Mouse (Mus musculus) liver, postnatal 0 days (tissue): ENCODE data around the gene Cramp1l. TPM values are rescaled to one million over a fixed set of nuclear protein-coding genes. Genes with fewer than 3 reads are reported as not detected.

Experiments used
- ATAC-seq: fragments of 200-750 bp; cut with Nextera tagmentation; 2 replicates; pipeline ENCODE4 v1.8.0; 2017; ENCODE audit warnings: mild to moderate bottlenecking, moderate library complexity
- DNase-seq: peaks from one replicate; pipeline ENCODE4 v3.0.0-alpha.2; 2016
- H3K27ac ChIP-seq: fragments of 300-500 bp; sonication (generic); 2 replicates; pipeline ENCODE4 v1.5.1; 2014; ENCODE audit warnings: antibody characterized with exemption, moderate library complexity, mild to moderate bottlenecking, low read depth
- H3K27me3 ChIP-seq: fragments of 300-500 bp; sonication (generic); 2 replicates; pipeline ENCODE4 v1.6.1; 2014; ENCODE audit warnings: low read length, control low read depth, mixed read lengths; ENCODE audit not compliant: insufficient read depth
- H3K36me3 ChIP-seq: fragments of 300-500 bp; sonication (generic); replicated peaks from 2 replicates; pipeline ENCODE4 v1.6.1; 2014; ENCODE audit warnings: mild to moderate bottlenecking, control low read depth, low read length, moderate library complexity, mixed read lengths; ENCODE audit not compliant: insufficient read depth
- H3K4me1 ChIP-seq: fragments of 300-500 bp; sonication (generic); 2 replicates; pipeline ENCODE4 v1.6.1; 2014; ENCODE audit warnings: antibody characterized with exemption, mild to moderate bottlenecking, control low read depth; ENCODE audit not compliant: insufficient read depth
- H3K4me2 ChIP-seq: fragments of 300-500 bp; sonication (generic); 2 replicates; pipeline ENCODE4 v1.6.1; 2014; ENCODE audit warnings: low read depth, mild to moderate bottlenecking, low read length, moderate library complexity, mixed read lengths
- H3K4me3 ChIP-seq: fragments of 300-500 bp; sonication (generic); 2 replicates; pipeline ENCODE4 v1.5.1; 2014; ENCODE audit warnings: low read depth, low read length
- H3K9ac ChIP-seq: fragments of 300-500 bp; sonication (generic); replicated peaks from 2 replicates; pipeline ENCODE4 v1.6.1; 2014; ENCODE audit warnings: mild to moderate bottlenecking, moderate library complexity
- H3K9me3 ChIP-seq: fragments of 300-500 bp; sonication (generic); 2 replicates; pipeline ENCODE4 v1.6.1; 2016; ENCODE audit warnings: mild to moderate bottlenecking, control low read depth, low read length, mixed read lengths
- CTCF ChIP-seq: sonication (generic); IDR thresholded peaks from 2 replicates; pipeline ENCODE4 v1.5.1; 2016; ENCODE audit warnings: antibody characterized with exemption, low read depth
- EP300 ChIP-seq: IDR thresholded peaks from 2 replicates; pipeline ENCODE4 v1.6.1; 2016; ENCODE audit warnings: antibody characterized with exemption, low read depth, mild to moderate bottlenecking
- WGBS: fragments of 180-500 bp; shearing (Covaris S2); extraction: QIAGEN DNeasy Blood & Tissue Kit; methylation state at CpG from one replicate; pipeline ENCODE4 v1.1.7; 2014; ENCODE audit not compliant: insufficient replicate concordance; 5-methylcytosine and 5-hydroxymethylcytosine counted together
- polyA plus RNA-seq: library from polyadenylated mRNA; unstranded; fragments of >200 nt; fragmentation: Nextera tagmentation; extraction: Ambion mirVana; gene quantifications from 2 replicates; pipeline ENCODE4 v1.2.1, GENCODE M21; 2015

Gene Cramp1l
- polyA plus RNA-seq, 1 experiment from 2014 or later: 1.4 TPM

DNA sequence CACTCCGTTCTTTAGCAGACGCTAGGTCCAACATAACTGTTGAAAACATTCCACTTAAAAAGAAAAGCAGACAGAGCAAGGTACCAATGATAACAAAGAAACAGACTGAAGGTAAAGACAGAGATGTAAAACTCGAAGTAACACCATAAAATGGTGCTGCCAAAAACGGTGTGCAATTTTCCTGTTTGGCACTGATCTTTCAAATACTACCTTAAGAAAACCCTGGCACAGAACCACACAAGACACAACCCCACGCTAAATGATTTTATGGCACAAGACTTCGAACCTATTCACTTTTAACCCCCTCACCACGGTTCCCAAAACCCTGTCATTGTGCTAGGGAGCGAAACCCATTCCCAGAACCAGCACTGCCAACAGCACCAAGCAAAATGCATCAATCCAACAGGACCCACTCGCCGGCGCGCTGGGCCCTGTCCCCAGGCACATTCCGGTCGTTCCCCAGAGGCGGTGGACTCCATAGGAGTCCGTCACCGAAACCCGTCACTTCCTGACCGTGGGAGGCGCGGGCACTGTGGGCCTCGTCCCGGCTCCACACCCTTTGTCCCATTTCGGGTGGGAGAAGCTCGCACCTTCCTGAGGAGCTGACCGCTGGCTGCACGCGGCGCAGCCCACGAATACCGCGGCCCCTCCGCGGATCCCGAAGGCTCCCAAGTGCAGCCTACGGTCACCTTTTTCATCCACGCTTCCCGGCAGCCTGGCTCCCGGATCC is 582 bp downstream of the Cramp1l start:
- peak overlapping the region; percentile 96 for H3K9ac ChIP-seq
- H3K4me3 ChIP-seq: peak overlapping the region; percentile 82
- H3K27me3 ChIP-seq: no peaks in the 10 kb centered on the region
- ATAC-seq: peak; percentile 22
- peak overlapping the region; percentile 98 for H3K4me2 ChIP-seq
- 1% methylated on average over 39 of the region's 39 CpGs for WGBS
- TF ChIP-seq EP300 (no peak), CTCF (no peak)
- H3K36me3 ChIP-seq: peaks cover 27% of the 10 kb centered on the region
- peak; percentile 72 for DNase-seq
- peaks cover 19% of the 10 kb centered on the region for H3K4me1 ChIP-seq
- no peaks in the 10 kb centered on the region for H3K9me3 ChIP-seq
- peak overlapping the region; percentile 91 for H3K27ac ChIP-seq

DNA sequence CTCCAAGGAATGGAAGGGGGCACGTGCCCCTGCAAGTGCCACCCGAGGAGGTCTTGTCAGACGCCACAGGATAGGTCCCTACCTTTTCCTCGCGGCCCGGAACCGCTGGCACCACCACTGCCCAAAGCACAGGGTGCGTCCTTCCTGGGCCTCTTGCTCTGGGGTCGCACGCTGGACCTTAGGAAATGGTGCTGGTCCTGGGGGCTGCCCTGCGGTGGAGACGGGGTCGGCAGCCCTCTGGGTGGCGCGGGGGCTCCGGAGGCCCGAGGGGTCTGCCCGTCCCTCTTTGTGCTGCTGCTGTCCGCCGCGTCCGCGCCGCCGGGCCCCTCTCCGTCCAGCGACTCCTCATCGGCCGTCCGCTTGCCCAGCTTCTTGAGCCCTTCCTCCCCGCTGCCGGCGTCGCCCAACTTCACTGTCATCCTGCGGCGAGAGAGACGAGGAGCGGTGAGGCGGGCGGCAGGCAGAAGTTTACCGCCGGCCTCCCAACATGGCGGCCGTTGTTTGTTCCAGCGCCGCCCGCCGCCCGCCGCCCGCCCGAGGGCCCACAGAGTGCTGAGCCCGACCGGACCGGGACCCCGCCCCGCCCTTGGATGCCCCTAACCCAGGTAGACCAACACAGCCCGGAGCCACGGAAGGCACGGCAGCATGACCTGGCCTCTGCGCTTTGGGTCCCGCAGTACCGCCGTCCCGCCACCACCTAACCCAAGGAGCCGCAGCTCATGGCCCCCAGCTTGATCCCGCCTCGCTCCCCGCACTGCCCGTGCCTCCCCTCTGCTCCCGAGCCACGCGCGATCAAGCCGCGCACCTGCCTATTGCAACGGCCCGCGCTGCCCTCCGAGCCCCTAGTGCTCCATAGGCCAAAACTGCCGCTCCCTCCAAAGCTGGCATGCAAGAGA is 1.7 kb downstream of the Cramp1l start:
- H3K4me3 ChIP-seq: peak overlapping the region; percentile 82
- peak overlapping the region; percentile 91 for H3K27ac ChIP-seq
- H3K4me1 ChIP-seq: peaks cover 19% of the 10 kb centered on the region
- H3K27me3 ChIP-seq: no peaks in the 10 kb centered on the region
- DNase-seq (peak; percentile 64), ATAC-seq (no peak)
- TF ChIP-seq EP300 (no peak), CTCF (no peak)
- H3K9ac ChIP-seq: peak overlapping the region; percentile 96
- peak overlapping the region; percentile 98 for H3K4me2 ChIP-seq
- 1% methylated on average over 76 of the region's 81 CpGs for WGBS
- H3K36me3 ChIP-seq: peaks cover 36% of the 10 kb centered on the region
- no peaks in the 10 kb centered on the region for H3K9me3 ChIP-seq

DNA sequence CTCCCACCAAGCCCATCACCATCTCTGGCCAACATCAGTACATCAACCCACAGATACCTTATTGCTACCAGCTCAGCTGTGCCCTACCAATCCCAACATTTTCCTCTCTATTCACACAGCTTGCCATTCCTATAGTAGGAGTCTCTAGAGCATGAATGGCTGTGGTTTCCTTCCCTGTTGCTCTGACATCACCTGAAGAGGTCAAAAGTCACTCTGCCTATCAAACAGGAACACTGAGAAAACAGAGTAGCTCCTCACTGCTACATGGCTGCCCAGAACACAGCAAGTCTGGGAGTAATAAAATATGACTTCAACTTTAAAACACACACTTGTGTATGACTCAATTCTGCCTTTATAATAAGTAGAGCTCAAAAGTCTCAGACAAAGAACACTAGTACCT is 8.1 kb downstream of the Cramp1l start:
- H3K4me3 ChIP-seq: no peak overlapping the region
- DNase-seq (no peak), ATAC-seq (no peak)
- no peaks in the 10 kb centered on the region; the same call in 1 of the 2 replicates for H3K4me1 ChIP-seq
- H3K36me3 ChIP-seq: peaks cover 77% of the 10 kb centered on the region
- H3K9ac ChIP-seq: no peak overlapping the region
- H3K4me2 ChIP-seq: no peak overlapping the region
- no peaks in the 10 kb centered on the region for H3K9me3 ChIP-seq
- TF ChIP-seq EP300 (no peak), CTCF (no peak)
- no peak overlapping the region for H3K27ac ChIP-seq
- H3K27me3 ChIP-seq: no peaks in the 10 kb centered on the region

DNA sequence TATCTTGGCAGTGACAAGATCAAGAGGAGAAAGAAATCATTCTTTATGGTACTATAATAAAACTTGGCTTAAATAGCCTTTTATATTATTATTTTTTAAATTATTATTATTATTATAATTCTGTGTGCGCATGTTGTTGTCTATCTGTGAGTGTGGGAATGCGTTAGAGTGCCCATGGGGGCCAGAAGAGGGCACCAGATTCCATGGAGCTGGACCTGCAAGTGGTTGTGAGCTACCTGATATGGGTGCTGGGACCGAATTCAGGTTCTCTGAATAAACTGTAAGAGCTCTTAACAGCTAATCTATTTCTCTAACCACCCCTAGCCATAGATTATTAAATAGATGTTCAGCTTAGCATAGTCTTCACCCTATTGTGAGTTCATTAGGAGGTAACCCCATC is 10.5 kb downstream of the Cramp1l start:
- DNase-seq (no peak), ATAC-seq (no peak)
- WGBS: 97% methylated on average over 3 of the region's 3 CpGs
- Histone ChIP-seq H3K27me3 (no peaks in the 10 kb centered on the region), H3K4me3 (no peak overlapping the region), H3K9me3 (no peaks in the 10 kb centered on the region), H3K36me3 (peaks cover 72% of the 10 kb centered on the region), H3K4me1 (no peaks in the 10 kb centered on the region), H3K9ac (no peak overlapping the region), H3K27ac (no peak overlapping the region), H3K4me2 (no peak overlapping the region)
- no peak for TF ChIP-seq CTCF
- no peak for TF ChIP-seq EP300

DNA sequence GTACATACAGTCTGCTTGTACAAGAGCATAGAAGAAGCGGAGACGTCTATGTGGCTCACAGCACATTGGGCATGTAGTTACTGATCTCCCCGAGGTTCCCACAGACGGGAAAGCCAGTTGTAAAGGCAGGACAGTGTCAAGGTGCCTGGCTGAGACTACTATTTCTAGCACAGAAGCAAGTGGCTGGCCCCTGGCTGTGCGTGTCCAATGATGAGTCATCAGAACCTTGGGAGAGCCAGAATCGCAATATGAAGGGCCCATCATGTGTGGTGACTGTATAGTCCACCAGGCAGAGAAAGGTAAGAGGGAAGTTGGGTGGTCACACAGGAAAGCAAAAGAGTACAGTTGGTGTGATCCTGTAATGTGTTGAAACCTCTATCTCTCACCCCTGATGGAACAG is 20.9 kb downstream of the Cramp1l start:
- Histone ChIP-seq H3K4me3 (no peak overlapping the region), H3K4me1 (no peaks in the 10 kb centered on the region), H3K4me2 (no peak overlapping the region), H3K27ac (no peak overlapping the region), H3K9me3 (no peaks in the 10 kb centered on the region), H3K27me3 (no peaks in the 10 kb centered on the region), H3K9ac (no peak overlapping the region), H3K36me3 (peaks cover 86% of the 10 kb centered on the region)
- ATAC-seq (no peak), DNase-seq (no peak)
- no peak for TF ChIP-seq CTCF
- no peak for TF ChIP-seq EP300
- 92% methylated on average over 6 of the region's 6 CpGs for WGBS

DNA sequence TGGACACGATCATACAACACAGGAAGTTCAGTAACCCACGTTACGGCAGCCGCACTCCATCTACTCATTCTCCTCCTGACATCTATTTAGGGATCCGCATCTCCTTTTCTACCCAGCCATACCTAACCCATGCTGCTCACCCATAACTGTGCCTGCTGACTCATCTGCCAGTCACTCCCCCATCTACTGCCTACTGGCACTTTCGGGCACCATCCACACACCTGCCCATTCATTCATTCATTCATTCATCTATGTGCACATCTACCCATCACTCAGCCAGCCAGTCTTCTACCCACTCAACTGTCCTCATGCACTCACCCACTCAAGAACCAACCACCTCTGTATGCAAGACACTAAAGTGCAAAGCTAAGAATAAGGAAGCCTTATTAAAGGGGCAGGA is 28.4 kb downstream of the Cramp1l start:
- DNase-seq (no peak), ATAC-seq (no peak)
- Histone ChIP-seq H3K4me1 (no peaks in the 10 kb centered on the region), H3K9ac (no peak overlapping the region), H3K4me2 (no peak overlapping the region), H3K27me3 (no peaks in the 10 kb centered on the region), H3K36me3 (peaks cover 96% of the 10 kb centered on the region), H3K9me3 (no peaks in the 10 kb centered on the region), H3K27ac (no peak overlapping the region), H3K4me3 (no peak overlapping the region)
- WGBS: 88% methylated on average over 6 of the region's 6 CpGs
- no peak for TF ChIP-seq EP300
- TF ChIP-seq CTCF: no peak
